Mouse (Mus musculus) ES-Bruce4 (cell line): ENCODE measurements around the gene Gfy.

ENCODE experiments used
- CTCF ChIP-seq: IDR thresholded peaks from one replicate; pipeline ENCODE4 v1.8.1; 2011; ENCODE audit warnings: low read depth, low read length
- POLR2A ChIP-seq: IDR thresholded peaks from one replicate; pipeline ENCODE4 v1.8.1; 2011; ENCODE audit warnings: low read length; ENCODE audit not compliant: insufficient read depth

GRCm38 (mm10) chr7:45175398-45175797, 4.0 kb downstream of the Gfy start:
- TF ChIP-seq POLR2A (no peak), CTCF (no peak)
